Mouse (Mus musculus): Measurements from ENCODE around the gene Mmp9. TPM values are rescaled to one million over a fixed set of nuclear protein-coding genes. Genes with fewer than 3 reads are reported as not detected.

Mmp9 gene
- polyA plus RNA-seq, 1 experiment from 2014 or later, result 37.2 TPM

GRCm38 (mm10) chr2:164997721-164998428 lies 57.3 kb downstream of the Mmp9 start:
- H3K36me3 ChIP-seq, result peaks cover 55% of the 10 kb centered on the region

DNA sequence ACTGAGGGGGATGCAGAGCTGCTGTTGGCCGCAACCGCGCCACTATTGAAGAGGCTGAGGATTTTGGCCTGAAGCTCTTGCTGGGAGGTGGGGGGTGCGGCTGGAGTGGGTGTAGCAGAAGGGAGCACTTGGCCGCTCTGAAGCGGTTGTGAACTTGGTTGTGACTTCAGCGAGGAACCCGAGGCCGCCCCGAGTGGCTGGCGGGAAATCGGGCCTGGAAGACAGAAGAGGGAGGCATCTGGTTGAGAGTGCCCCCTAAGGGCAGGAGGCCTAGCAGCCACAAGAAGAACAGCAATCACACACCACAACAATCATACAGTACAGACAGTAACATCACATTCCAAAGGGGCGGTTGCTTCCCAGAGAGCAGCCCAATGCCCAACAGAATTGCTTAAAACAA lies 61.4 kb downstream of the Mmp9 start:
- Histone ChIP-seq H3K9me3 (no peaks in the 10 kb centered on the region), H3K4me2 (no peak overlapping the region), H3K4me3 (no peak overlapping the region), H3K36me3 (peaks cover 87% of the 10 kb centered on the region), H3K27ac (replicated peaks) (no peak overlapping the region), H3K9ac (no peak overlapping the region), H3K27me3 (no peaks in the 10 kb centered on the region), H3K4me1 (replicated peaks) (peaks cover 17% of the 10 kb centered on the region)
- ATAC-seq (ENCODE audit: low FRiP score, low read depth), result no peak
- WGBS, result 92% methylated on average over 13 of the region's 13 CpGs

More at GRCm38 (mm10) chr2:164997721-164998428, 57.3 kb downstream of the Mmp9 start:
- Histone ChIP-seq H3K27me3 (no peaks in the 10 kb centered on the region), H3K9me3 (no peaks in the 10 kb centered on the region), H3K4me1 (replicated peaks) (peaks cover 17% of the 10 kb centered on the region), H3K9ac (peak overlapping the region; percentile 20; the same call in 1 of the 2 replicates), H3K27ac (replicated peaks) (no peak overlapping the region), H3K4me2 (peak overlapping the region; percentile 48), H3K4me3 (peak overlapping the region; percentile 14)
- ATAC-seq (ENCODE audit: low FRiP score, low read depth), result no peak; the same call in 1 of the 2 replicates
- WGBS, result 6% methylated on average over 50 of the region's 52 CpGs

DNA sequence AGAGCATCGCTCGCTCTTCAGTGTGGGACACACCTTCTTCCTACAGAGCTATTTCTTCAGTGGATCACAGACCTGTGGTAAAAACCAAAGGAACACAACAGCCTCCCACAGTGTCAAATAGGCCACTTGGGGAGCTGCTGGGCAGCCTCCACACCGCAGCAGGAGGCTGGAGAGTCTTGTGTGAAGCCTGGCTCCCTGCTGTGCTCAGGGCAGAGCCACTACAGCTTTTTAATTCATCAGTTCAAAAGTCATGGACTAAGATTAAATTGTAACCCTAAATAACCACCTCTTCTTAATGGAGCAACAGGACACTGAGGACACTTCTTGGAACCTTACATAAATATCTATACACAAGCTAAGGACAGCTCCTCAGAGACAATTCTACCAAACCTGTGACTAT lies 62.5 kb downstream of the Mmp9 start:
- WGBS, result 74% methylated on average over 3 of the region's 3 CpGs
- no peak overlapping the region for H3K9ac ChIP-seq
- no peaks in the 10 kb centered on the region for H3K9me3 ChIP-seq
- no peak for ATAC-seq (ENCODE audit: low FRiP score, low read depth)
- H3K4me2 ChIP-seq, result no peak overlapping the region
- no peak overlapping the region for H3K4me3 ChIP-seq
- H3K36me3 ChIP-seq, result peaks cover 95% of the 10 kb centered on the region
- H3K27ac ChIP-seq (replicated peaks), result no peak overlapping the region
- peaks cover 8% of the 10 kb centered on the region for H3K4me1 ChIP-seq (replicated peaks)
- H3K27me3 ChIP-seq, result no peaks in the 10 kb centered on the region

- H3K9me3 ChIP-seq, result no peaks in the 10 kb centered on the region
- ATAC-seq (ENCODE audit: low FRiP score, low read depth), result no peak
- 87% methylated on average over 10 of the region's 10 CpGs for WGBS
These were observed 63.7 kb downstream of the Mmp9 start for GRCm38 (mm10) chr2:165004237-165004636.

More at GRCm38 (mm10) chr2:165004237-165004636, 63.7 kb downstream of the Mmp9 start:
- no peaks in the 10 kb centered on the region for H3K27me3 ChIP-seq
- H3K27ac ChIP-seq (replicated peaks), result no peak overlapping the region
- H3K4me1 ChIP-seq (replicated peaks), result no peaks in the 10 kb centered on the region
- peaks cover 98% of the 10 kb centered on the region for H3K36me3 ChIP-seq
- no peak overlapping the region for H3K4me3 ChIP-seq
- no peak overlapping the region for H3K9ac ChIP-seq
- H3K4me2 ChIP-seq, result no peak overlapping the region

Other genes starting within 250 kb of the Mmp9 start
- gene Spint4, start 242.3 kb upstream of the Mmp9 start, polyA plus RNA-seq (2015; fragmentation: Nextera tagmentation; extraction: Ambion mirVana), result not detected in 2 replicates
- not detected in 2 replicates for gene Spint5, start 225.5 kb upstream of the Mmp9 start, polyA plus RNA-seq (2015; fragmentation: Nextera tagmentation; extraction: Ambion mirVana)
- gene Wfdc3, start 194.8 kb upstream of the Mmp9 start, polyA plus RNA-seq (2015; fragmentation: Nextera tagmentation; extraction: Ambion mirVana), result 1.6 and 1.7 TPM in 2 replicates
- 54.6 and 57.6 TPM in 2 replicates for gene Dnttip1, start 194.8 kb upstream of the Mmp9 start, polyA plus RNA-seq (2015; fragmentation: Nextera tagmentation; extraction: Ambion mirVana)
- 78.0 and 107 TPM in 2 replicates for gene Ube2c, start 170.9 kb upstream of the Mmp9 start, polyA plus RNA-seq (2015; fragmentation: Nextera tagmentation; extraction: Ambion mirVana)
- gene Tnnc2, start 160.8 kb upstream of the Mmp9 start, polyA plus RNA-seq (2015; fragmentation: Nextera tagmentation; extraction: Ambion mirVana), result 0.97 and 2.4 TPM in 2 replicates
- gene Snx21, start 155.0 kb upstream of the Mmp9 start, polyA plus RNA-seq (2015; fragmentation: Nextera tagmentation; extraction: Ambion mirVana), result 39.6 and 44.8 TPM in 2 replicates
- 21.4 and 21.5 TPM in 2 replicates for gene Acot8, start 135.9 kb upstream of the Mmp9 start, polyA plus RNA-seq (2015; fragmentation: Nextera tagmentation; extraction: Ambion mirVana)
- gene Zswim3, start 135.7 kb upstream of the Mmp9 start, polyA plus RNA-seq (2015; fragmentation: Nextera tagmentation; extraction: Ambion mirVana), result 16.8 TPM in 2 replicates
- gene Zswim1, start 118.1 kb upstream of the Mmp9 start, polyA plus RNA-seq (2015; fragmentation: Nextera tagmentation; extraction: Ambion mirVana), result 24.9 and 29.2 TPM in 2 replicates
- gene Spata25, start 112.2 kb upstream of the Mmp9 start, polyA plus RNA-seq (2015; fragmentation: Nextera tagmentation; extraction: Ambion mirVana), result 0.34 TPM in 1 of 2 replicates, not detected in the other
- gene Ctsa, start 107.9 kb upstream of the Mmp9 start, polyA plus RNA-seq (2015; fragmentation: Nextera tagmentation; extraction: Ambion mirVana), result 97.0 and 105 TPM in 2 replicates
- gene Neurl2, start 107.3 kb upstream of the Mmp9 start, polyA plus RNA-seq (2015; fragmentation: Nextera tagmentation; extraction: Ambion mirVana), result 6.3 and 7.9 TPM in 2 replicates
- 123 and 129 TPM in 2 replicates for gene Pltp, start 83.1 kb upstream of the Mmp9 start, polyA plus RNA-seq (2015; fragmentation: Nextera tagmentation; extraction: Ambion mirVana)
- 78.5 and 81.7 TPM in 2 replicates for gene Pcif1, start 61.5 kb upstream of the Mmp9 start, polyA plus RNA-seq (2015; fragmentation: Nextera tagmentation; extraction: Ambion mirVana)
- 13.7 and 18.3 TPM in 2 replicates for gene Zfp335, start 29.0 kb upstream of the Mmp9 start, polyA plus RNA-seq (2015; fragmentation: Nextera tagmentation; extraction: Ambion mirVana)
- 55.2 and 60.5 TPM in 2 replicates for gene Slc12a5, start 20.0 kb downstream of the Mmp9 start, polyA plus RNA-seq (2015; fragmentation: Nextera tagmentation; extraction: Ambion mirVana)
- gene Ncoa5, start 94.1 kb downstream of the Mmp9 start, polyA plus RNA-seq (2015; fragmentation: Nextera tagmentation; extraction: Ambion mirVana), result 95.1 and 99.3 TPM in 2 replicates
- 5.6 and 6.9 TPM in 2 replicates for gene Cd40, start 114.8 kb downstream of the Mmp9 start, polyA plus RNA-seq (2015; fragmentation: Nextera tagmentation; extraction: Ambion mirVana)
- gene 1700025C18Rik, start 150.0 kb downstream of the Mmp9 start, polyA plus RNA-seq (2015; fragmentation: Nextera tagmentation; extraction: Ambion mirVana), result not detected in 2 replicates